Mouse (Mus musculus) limb, embryonic 14.5 days (tissue): ENCODE results near the gene Gjd3. TPM values are rescaled to one million over a fixed set of nuclear protein-coding genes. Genes with fewer than 3 reads are reported as not detected.
A peak's percentile ranks its signal among the peaks of the same experiment; 100 is the strongest.

Source experiments
- ATAC-seq: fragments of 200-750 bp; cut with Nextera tagmentation; 2 replicates; pipeline ENCODE4 v1.8.0; 2017; ENCODE audit warnings: low read depth, moderate number of reproducible peaks, moderate TSS enrichment; ENCODE audit not compliant: low FRiP score
- DNase-seq: peaks from one replicate; pipeline ENCODE4 v3.0.0-alpha.2; 2015; ENCODE audit warnings: low spot score
- H3K27ac ChIP-seq: fragments of 300-500 bp; sonication (generic); replicated peaks from 2 replicates; pipeline ENCODE4 v1.5.1; 2014; ENCODE audit warnings: low read depth, mild to moderate bottlenecking, low read length, moderate library complexity, mixed read lengths
- H3K27me3 ChIP-seq: fragments of 300-500 bp; sonication (generic); 2 replicates; pipeline ENCODE4 v1.6.1; 2014; ENCODE audit warnings: low read length, mixed read lengths; ENCODE audit not compliant: control insufficient read depth, insufficient read depth
- H3K36me3 ChIP-seq: fragments of 300-500 bp; sonication (generic); 2 replicates; pipeline ENCODE4 v1.6.1; 2014; ENCODE audit warnings: mild to moderate bottlenecking, low read length, moderate library complexity, mixed read lengths; ENCODE audit not compliant: control insufficient read depth, insufficient read depth
- H3K4me1 ChIP-seq: fragments of 300-500 bp; sonication (generic); 2 replicates; pipeline ENCODE4 v1.6.1; 2014; ENCODE audit warnings: antibody characterized with exemption, low read length, mixed read lengths; ENCODE audit not compliant: control insufficient read depth, insufficient read depth
- H3K4me2 ChIP-seq: fragments of 300-500 bp; sonication (generic); replicated peaks from 2 replicates; pipeline ENCODE4 v1.6.1; 2014; ENCODE audit warnings: low read depth, mild to moderate bottlenecking, low read length, moderate library complexity; ENCODE audit not compliant: severe bottlenecking
- H3K4me3 ChIP-seq: fragments of 300-500 bp; sonication (generic); replicated peaks from 2 replicates; pipeline ENCODE4 v1.5.1; 2014; ENCODE audit warnings: low read length
- H3K9ac ChIP-seq: fragments of 300-500 bp; sonication (generic); 2 replicates; pipeline ENCODE4 v1.6.1; 2014; ENCODE audit warnings: mild to moderate bottlenecking, low read depth, low read length, moderate library complexity; ENCODE audit not compliant: severe bottlenecking
- H3K9me3 ChIP-seq: fragments of 300-500 bp; sonication (generic); 2 replicates; pipeline ENCODE4 v1.6.1; 2016; ENCODE audit warnings: low read length; ENCODE audit not compliant: control insufficient read depth
- POLR2A ChIP-seq: fragments of 200-500 bp; IDR thresholded peaks from 2 replicates; pipeline ENCODE4 v1.8.0; 2012; ENCODE audit warnings: inconsistent platforms, mild to moderate bottlenecking, moderate library complexity, borderline replicate concordance; ENCODE audit not compliant: insufficient read depth, insufficient read length; ENCODE audit errors: extremely low read depth
- WGBS: fragments of 180-500 bp; shearing (Covaris S2); extraction: QIAGEN DNeasy Blood & Tissue Kit; methylation state at CpG from one replicate; pipeline ENCODE4 v1.1.7; 2014; 5-methylcytosine and 5-hydroxymethylcytosine counted together
- polyA plus RNA-seq, 2 experiments: library from polyadenylated mRNA; depleted of rRNA in 1 of 2; stranded (reverse) in 1 of 2; unstranded in 1 of 2; fragments of >200 nt; fragmentation: Nextera tagmentation in 1 of 2; extraction: Ambion mirVana in 1 of 2; gene quantifications; 2 replicates each; pipeline versions ENCODE4 v1.2.1 to v1.2.3; 2012 to 2014

Gene Gjd3
- polyA plus RNA-seq, 2 experiments = 0.45 to 1.3 TPM

DNA sequence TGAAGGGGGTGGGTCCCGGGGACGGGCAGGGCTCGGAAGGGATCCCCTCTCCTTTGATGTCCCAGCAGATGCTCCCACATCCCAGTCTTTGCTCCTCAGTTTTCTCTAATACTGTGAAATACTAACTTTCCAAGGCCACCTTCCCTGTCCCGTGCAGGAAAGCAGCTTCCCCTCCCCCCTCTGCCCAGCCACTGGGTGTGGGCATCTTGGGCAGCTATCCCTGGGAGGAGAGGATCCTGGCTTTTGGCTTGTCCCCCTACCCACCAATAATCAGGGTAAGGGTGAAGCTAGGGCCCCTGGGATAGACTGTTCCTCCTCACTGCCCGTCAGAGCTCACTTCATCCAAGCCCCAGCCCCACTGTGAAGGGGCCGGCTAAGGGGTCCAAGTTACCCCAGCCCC, 8.6 kb downstream of the Gjd3 start:
- TF ChIP-seq POLR2A = no peak
- peaks cover 59% of the 10 kb centered on the region for H3K36me3 ChIP-seq

DNA sequence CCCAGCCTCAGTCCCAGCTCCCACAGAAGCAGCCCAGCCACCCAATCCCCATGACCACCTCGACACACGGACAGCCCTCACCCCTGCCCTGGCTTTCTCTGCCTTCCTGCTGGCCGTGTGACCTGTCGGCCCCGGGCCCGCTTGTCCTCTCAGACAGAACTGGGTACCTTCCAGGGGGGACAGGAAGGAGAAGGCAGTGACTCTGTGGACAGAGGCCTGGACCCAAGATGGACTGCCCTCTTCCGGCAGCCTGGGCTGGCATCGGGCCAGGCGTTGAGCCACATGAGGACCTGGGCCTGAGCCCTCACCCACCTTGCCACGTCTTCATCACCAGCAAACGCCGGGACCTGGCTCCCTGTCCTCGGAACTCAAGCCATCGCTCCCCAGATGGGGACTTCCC, 9.2 kb downstream of the Gjd3 start:
- Histone ChIP-seq H3K27ac (no peak overlapping the region), H3K9me3 (no peaks in the 10 kb centered on the region), H3K4me2 (no peak overlapping the region), H3K4me3 (no peak overlapping the region), H3K4me1 (peaks cover 31% of the 10 kb centered on the region), H3K9ac (no peak overlapping the region), H3K27me3 (no peaks in the 10 kb centered on the region), H3K36me3 (peaks cover 64% of the 10 kb centered on the region)
- no peak for TF ChIP-seq POLR2A
- DNase-seq = no peak
- ATAC-seq = no peak
- WGBS = 89% methylated on average over 14 of the region's 14 CpGs

More for the DNA sequence above, 8.6 kb downstream of the Gjd3 start:
- Histone ChIP-seq H3K4me1 (peaks cover 29% of the 10 kb centered on the region), H3K9ac (no peak overlapping the region), H3K4me3 (no peak overlapping the region), H3K27me3 (no peaks in the 10 kb centered on the region), H3K4me2 (no peak overlapping the region), H3K9me3 (no peaks in the 10 kb centered on the region), H3K27ac (no peak overlapping the region)
- DNase-seq (no peak), ATAC-seq (no peak)
- WGBS = 79% methylated on average over 6 of the region's 6 CpGs

DNA sequence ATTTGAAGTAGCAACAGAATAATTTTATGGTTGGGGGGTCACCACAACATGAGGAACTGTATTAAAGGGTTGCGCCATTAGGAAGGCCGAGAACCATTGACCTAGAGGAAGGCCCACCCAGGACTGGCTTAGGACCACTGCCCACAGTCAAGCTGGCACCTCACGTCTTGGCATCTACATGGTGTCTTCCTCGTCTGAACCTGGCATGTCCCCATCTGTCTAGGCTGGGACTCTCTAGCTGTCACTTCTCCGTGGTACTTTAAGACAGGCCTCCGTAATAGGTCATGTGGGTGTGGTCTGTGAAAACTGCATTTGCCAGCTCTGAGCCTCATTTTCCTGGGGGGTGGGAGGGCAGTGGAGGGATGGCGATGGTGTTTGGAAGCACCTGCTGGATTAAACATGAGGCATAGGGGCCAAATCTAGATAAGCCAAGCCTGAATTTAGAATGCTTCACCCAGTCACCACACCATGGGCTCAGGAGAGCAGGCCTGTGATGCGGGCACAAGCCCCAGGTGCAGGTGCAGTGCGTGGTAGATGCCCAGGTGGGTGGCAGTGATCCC, 9.9 kb downstream of the Gjd3 start:
- ATAC-seq (no peak), DNase-seq (no peak)
- Histone ChIP-seq H3K36me3 (peaks cover 71% of the 10 kb centered on the region), H3K9me3 (no peaks in the 10 kb centered on the region), H3K27me3 (no peaks in the 10 kb centered on the region), H3K4me2 (no peak overlapping the region), H3K9ac (no peak overlapping the region), H3K4me1 (peaks cover 38% of the 10 kb centered on the region), H3K27ac (no peak overlapping the region), H3K4me3 (no peak overlapping the region)
- WGBS = 87% methylated on average over 9 of the region's 9 CpGs
- TF ChIP-seq POLR2A = no peak

DNA sequence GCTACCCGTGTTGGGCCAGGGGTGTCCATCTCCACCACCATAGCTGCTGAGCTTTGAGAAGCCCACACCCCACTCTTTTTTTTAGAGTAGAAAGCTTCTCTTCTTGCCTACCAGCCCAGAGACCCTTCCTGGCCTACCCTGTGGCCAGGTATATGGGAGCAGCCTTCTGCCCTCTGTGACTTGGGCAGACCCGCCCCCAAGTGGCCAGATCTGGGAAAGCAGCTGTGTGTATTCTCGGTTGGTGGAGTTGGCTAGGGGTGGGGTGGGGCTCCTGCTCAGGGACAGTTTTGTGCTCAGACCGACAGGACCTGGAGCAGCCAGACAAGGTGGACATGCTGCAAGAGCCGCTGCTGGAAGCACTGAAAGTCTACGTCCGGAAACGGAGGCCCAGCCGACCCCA, 10.6 kb downstream of the Gjd3 start:
- ATAC-seq (peak; percentile 32; the same call in 1 of the 2 replicates), DNase-seq (peak; percentile 63)
- Histone ChIP-seq H3K27ac (0 out of 2 replicates have a peak overlapping the region, but pooled peaks have one; percentile 9), H3K4me2 (no peak overlapping the region), H3K9ac (no peak overlapping the region), H3K4me3 (no peak overlapping the region), H3K9me3 (no peaks in the 10 kb centered on the region), H3K27me3 (no peaks in the 10 kb centered on the region), H3K4me1 (peaks cover 44% of the 10 kb centered on the region), H3K36me3 (peaks cover 78% of the 10 kb centered on the region)
- 55% methylated on average over 9 of the region's 9 CpGs for WGBS
- TF ChIP-seq POLR2A = no peak

DNA sequence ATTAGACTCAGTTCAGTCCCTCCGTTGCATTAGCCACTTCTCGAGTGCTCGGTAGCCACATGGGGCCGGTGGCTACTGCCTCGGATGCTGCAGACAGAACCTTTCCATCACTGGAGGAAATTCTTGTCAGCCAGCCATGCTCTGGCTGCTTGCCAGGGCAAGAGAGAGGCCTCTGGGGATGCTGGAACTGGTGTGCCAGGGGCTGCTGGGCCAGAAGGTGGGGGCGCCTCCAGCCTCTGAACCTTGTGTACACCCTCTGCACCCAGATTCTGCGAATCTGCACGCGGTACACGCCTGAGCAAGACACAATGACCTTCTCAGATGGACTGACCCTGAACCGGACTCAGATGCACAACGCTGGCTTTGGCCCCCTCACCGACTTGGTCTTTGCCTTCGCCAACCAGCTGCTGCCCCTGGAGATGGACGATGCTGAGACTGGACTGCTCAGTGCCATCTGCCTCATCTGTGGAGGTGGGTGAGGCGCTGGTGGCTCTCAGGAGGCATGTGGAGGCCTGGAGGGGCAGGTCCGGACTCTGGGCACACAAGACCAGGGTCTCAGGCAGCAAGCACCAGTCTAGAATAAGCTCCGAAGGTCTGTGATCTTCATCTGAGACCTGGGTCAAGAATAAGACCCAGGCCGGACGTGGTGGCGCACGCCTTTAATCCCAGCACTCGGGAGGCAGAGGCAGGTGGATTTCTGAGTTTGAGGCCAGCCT, 11.3 kb downstream of the Gjd3 start:
- Histone ChIP-seq H3K4me1 (peaks cover 51% of the 10 kb centered on the region), H3K4me3 (no peak overlapping the region), H3K4me2 (no peak overlapping the region), H3K9ac (0 out of 2 replicates have a peak overlapping the region, but pooled peaks have one; percentile 7), H3K36me3 (peaks cover 85% of the 10 kb centered on the region), H3K27ac (0 out of 2 replicates have a peak overlapping the region, but pooled peaks have one; percentile 19), H3K9me3 (no peaks in the 10 kb centered on the region), H3K27me3 (no peaks in the 10 kb centered on the region)
- ATAC-seq (no peak), DNase-seq (no peak)
- TF ChIP-seq POLR2A = no peak
- 74% methylated on average over 23 of the region's 23 CpGs for WGBS
